Mouse (Mus musculus) layer of hippocampus, adult 8-10 months (tissue): ENCODE results near the gene Ripk4. TPM values are rescaled to one million over a fixed set of nuclear protein-coding genes. Genes with fewer than 3 reads are reported as not detected.
A peak's percentile ranks its signal among the peaks of the same experiment; 100 is the strongest.

Experiments
- DNase-seq, 2 experiments: peaks; one replicate each; pipeline ENCODE4 v3.0.0; 2022; ENCODE audit warnings: low spot score in 2 of 2
- total RNA-seq, 4 experiments: library from RNA; stranded (reverse); gene quantifications; 2 replicates each; pipeline ENCODE4 v1.2.4; 2022

Gene Ripk4
- 1 to 10 TPM in 1 of 4 experiments, under 1 TPM in 3; 0.45 to 1.3 (median 0.70) TPM for total RNA-seq

GRCm38 (mm10) chr16:97763061-97763989 lies at the start of gene Ripk4:
Gene Ripk4, minus strand, starts transcription at chr16:97763787.
- DNase-seq: no peak

- DNase-seq: no peak
Measured at GRCm38 (mm10) chr16:97808881-97809280, 45.3 kb upstream of the Ripk4 start.

- DNase-seq: no peak
Measured at GRCm38 (mm10) chr16:97805646-97806045, 42.1 kb upstream of the Ripk4 start.

DNA sequence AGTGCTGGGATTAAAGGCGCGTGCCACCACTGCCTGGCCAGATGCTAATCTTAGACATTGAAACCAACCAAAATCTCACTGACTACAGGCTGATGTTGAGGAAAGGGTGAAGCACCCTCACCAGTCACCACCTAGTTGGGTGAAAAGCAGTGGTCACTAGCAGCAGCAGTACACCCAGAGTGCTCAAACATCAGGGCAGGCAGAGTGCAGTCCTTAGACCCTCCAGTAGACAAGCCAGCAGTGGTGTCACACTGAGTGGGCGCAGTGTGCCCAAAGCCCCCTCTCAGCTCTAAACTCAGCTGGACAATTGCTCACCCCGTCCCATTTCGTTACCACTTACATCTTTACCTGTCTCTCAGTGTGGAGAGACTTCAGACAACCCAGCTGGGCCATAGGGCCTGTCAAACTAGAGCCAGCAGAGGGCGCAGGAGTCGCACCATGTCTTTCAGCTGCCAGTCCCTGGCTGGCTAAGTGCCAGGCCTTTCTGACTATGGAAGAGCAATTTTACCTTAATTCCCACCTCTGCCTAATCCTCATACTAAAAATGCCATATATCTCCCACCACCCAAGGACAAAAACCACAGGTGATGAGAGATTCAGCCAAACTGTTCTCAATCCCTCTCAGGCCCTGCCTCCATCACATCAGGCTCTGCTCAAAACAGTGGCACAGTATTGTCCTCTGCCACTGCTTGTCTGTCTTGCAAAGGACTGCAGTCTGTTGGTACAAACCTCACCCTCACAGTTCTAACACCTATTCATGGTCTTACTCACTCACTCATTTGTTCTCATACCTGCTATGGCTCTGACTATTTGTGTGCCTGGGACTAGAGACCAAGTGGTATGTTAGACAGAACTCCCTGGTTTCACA lies 41.3 kb upstream of the Ripk4 start:
- DNase-seq: peak; percentile 71 to 89

DNA sequence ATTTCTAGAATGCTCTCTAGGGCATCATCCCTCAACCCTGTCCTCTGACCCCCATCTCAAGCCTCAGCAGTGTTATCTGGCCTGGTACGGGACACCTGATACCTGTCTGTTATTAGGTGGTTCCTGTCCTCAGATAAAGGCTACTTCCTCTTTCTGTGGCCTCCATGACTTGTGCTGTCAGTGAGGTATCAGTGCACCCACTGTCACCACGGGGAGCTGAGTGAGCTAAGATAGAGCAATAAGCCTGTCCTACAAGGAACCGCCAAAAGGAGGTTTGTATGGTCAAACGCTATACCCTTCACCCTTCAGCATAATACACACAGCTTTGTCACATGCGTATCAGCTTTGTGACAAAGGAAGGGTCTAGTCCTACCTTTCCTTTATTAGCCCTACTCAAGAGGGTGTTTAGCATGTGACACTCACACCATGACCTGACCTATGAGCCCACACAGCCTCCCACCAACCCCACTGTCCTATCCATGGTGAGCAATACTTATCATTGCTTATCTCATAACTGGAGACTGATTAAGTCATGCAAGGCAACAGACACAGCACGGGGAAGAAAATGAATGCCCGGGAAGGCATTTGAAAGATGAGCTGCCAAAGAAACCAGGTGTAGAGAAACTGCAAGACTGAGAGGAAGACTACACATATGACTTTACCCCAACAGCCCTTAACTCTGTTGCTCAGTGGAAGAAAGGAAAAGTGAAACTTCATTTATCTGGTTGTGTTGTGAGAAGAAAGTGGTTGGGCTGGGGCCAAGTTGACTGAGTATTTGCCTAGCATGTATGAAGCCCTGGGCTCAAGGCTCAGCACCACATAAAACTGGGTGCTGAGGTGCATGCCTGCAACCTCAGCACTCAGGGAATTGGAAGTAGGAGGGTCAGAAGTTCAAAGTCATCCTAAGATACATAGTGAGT lies 34.6 kb upstream of the Ripk4 start:
- no peak for DNase-seq

- DNase-seq: no peak
Measured at GRCm38 (mm10) chr16:97797212-97797611, 33.6 kb upstream of the Ripk4 start.

- DNase-seq: no peak
Measured at GRCm38 (mm10) chr16:97794256-97794655, 30.7 kb upstream of the Ripk4 start.

- no peak for DNase-seq
Measured at GRCm38 (mm10) chr16:97783057-97783456, 19.5 kb upstream of the Ripk4 start.

GRCm38 (mm10) chr16:97778353-97779025 lies 14.9 kb upstream of the Ripk4 start:
- DNase-seq: peak; percentile 56 to 84

- no peak for DNase-seq
Measured at GRCm38 (mm10) chr16:97766501-97766900, 2.9 kb upstream of the Ripk4 start.

DNA sequence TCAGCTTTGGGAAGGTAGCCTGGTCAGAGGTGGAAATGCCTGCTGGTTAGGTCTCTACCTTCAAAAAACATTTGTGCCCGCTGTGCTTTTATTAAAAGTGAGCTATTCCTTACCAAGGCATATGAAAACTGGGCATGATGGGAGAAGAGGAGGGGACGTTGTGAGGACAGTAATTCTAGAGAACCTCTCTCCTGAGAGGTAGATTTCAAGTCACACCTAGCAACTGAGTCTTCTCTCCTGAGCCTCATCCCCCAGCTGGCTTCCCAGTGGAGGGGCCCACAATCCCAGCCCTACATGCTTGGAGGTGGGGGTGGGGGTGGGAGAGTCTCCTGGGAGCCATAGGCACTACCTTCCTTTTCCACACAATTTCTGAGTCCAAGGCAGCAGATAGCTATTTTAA lies 1.0 kb upstream of the Ripk4 start:
- no peak for DNase-seq

DNA sequence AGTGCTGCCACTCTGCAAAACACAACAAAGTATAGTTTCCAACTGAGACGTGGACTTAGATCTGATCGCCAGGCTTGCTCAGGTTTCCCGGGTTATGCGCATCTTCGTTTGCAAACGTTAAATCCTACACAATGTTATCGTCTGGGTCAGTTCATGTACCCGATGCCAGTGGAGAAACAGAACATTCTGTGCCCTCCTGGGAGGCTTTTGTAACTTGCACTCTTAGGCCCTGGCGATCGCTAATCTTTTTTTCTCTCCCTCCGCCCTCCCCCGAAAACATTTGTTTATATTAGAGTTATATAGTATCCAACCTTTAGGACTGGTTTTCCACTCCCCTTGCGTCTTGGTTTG lies 378 bp upstream of the Ripk4 start:
- no peak for DNase-seq

- DNase-seq: no peak
Measured at GRCm38 (mm10) chr16:97761782-97762181, 1.8 kb downstream of the Ripk4 start.

DNA sequence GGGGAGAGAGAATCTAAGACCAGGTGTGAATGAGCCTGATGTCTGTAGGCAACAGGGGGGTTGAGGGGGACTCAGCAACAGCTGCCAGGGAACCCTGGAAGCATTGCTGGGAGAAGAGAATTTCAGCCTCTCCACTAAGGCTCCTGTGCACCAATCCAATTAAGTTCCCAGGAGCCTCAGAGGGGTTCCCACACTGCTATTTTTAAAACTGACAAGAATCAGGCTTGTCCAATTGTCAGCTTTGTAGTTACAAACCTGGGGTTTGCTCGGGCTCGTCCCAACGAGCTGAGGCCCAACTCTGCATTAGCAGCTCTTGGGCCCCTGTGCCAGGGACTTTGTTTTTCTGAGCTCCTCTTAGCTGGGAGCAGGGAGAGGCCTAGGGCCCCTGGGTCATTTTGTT lies 3.9 kb downstream of the Ripk4 start:
- DNase-seq: no peak

DNA sequence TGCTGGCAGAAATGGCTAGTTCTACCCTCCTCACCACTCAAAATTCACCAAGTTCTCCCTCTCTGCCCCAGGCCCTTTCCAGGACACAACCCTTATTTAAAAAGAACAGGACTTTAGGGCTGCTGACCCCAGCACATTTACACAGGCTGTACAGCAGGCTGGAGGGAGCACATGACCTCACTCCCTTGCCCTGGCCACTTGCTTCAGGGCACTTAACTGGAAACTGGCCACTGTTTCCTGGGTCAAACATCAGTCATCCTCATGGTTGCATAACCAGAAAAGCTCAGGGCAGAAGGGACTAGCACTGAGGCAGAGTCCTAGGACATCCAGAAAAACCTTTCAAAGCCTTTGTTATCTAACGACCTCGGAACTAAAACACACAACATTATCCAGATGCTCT lies 5.3 kb downstream of the Ripk4 start:
- DNase-seq: no peak

DNA sequence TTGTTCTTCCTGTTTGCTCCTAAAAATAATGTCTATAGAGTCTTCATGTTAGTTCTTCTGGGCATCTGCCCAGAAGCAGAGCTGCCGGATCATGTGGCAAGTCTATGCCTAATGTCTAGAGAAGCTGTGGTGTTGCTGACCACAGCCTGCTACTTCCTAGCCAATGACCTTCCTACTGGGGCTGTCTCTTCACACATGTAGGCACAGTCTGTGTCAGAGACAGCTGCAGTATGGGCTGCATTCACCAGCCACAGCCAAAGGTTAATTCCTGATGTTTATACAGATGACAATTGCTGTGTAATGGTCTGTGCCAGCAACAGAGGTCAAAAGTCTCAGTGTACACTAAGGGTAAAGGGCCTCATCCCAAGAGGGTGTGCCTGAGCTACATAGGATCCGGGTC lies 7.1 kb downstream of the Ripk4 start:
- no peak for DNase-seq

DNA sequence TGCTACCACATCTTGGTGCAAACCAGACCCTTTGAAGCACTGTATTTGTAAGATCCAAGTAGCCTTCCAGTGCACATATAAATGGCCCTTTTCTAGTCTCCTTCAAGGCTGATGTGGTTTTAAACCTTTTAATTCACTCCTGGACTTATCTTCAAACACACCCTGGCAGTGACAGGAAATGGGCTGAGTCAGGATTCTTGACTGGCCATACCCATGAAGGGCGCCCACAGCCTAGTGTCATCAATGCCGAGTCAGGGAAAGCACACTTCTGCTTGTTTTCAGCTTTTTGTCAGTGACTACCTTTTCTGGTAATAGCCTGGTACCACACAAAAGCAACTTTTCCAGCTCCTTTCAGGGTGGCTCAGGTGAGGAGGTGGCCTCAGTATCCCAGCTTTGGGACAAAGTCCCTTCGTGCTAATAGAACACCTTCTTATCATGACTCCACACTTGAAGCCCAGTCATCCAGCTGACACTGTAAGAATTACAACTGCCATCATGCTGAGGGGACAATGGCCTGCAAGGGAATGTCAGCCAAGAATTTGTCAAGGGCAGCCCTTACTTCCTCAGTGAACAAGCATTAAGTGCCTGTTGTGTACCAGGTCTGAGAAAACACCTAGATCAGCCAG lies 11.2 kb downstream of the Ripk4 start:
- no peak for DNase-seq

GRCm38 (mm10) chr16:97751884-97752283 lies 11.7 kb downstream of the Ripk4 start:
- DNase-seq: peak; percentile 37 to 49

DNA sequence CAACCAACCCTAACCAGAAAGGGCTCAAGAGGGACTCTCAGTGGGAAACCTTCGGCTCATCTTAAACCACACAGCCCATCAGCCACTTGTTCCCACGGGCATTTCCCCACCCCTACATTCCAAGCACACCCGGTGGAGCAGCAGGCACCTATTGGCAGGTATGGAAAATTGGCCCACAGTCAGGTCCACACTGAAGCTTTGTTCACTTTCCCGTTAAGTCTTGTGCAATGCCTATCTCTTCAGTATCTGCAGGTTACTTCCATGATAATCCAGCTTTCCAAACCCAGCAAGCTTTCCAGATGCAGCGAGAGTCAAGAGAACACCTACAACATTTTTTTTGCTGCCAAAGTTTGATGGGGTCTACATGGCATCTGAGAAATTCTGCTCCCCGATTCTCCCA lies 15.2 kb downstream of the Ripk4 start:
- no peak for DNase-seq

DNA sequence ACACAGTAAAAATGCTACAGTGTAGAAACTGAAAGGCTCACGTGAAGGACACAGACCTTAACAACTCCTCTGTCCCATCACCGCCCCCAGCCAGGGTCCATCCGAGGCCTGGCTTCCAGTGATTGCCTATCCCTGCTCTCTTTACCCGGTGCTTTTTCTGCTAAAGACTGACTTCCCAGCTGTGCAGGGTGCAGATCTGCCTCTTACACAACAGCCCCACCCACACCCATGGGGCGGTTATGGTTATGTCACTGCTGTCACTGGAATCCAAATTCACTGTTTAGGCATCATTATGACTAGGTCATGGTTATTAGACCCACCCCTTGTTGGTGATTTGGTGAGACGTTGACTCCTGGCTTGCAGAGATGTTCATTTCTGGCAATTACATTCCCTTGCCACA lies 25.6 kb downstream of the Ripk4 start:
- DNase-seq: no peak
